Mouse (Mus musculus): ENCODE results near the gene Ap3b1.

Gene Ap3b1

DNA sequence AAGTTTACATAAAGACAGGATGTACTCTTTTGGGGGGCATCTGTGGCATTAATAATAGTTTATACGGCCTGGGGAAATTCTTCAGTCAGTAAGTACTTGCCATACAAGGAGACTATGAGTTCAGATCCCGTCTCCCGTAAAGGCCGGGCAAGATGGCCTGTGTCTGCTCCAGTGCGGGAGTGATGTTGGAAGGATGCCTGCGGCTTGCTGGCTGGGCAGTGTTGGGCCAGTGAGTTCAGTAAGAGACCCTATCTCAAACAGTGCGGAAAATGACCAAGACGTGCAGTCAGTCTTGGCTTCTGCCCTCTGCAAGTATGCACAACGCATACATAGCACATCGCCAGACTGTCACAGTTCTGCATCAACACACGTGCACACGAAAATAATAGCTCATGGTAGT, 95.4 kb downstream of the Ap3b1 start:
- DNase-seq, result no peak

- no peak for DNase-seq
Observed at GRCm38 (mm10) chr13:94459143-94459542, 100.4 kb downstream of the Ap3b1 start.

- no peak for DNase-seq
Observed at GRCm38 (mm10) chr13:94464221-94464620, 105.5 kb downstream of the Ap3b1 start.

GRCm38 (mm10) chr13:94468551-94468950, 109.8 kb downstream of the Ap3b1 start:
- DNase-seq, result no peak

- no peak for DNase-seq
Observed at GRCm38 (mm10) chr13:94471009-94471672, 112.4 kb downstream of the Ap3b1 start.

- DNase-seq, result peak; percentile 78
Observed at GRCm38 (mm10) chr13:94476208-94476607, 117.4 kb downstream of the Ap3b1 start.

DNA sequence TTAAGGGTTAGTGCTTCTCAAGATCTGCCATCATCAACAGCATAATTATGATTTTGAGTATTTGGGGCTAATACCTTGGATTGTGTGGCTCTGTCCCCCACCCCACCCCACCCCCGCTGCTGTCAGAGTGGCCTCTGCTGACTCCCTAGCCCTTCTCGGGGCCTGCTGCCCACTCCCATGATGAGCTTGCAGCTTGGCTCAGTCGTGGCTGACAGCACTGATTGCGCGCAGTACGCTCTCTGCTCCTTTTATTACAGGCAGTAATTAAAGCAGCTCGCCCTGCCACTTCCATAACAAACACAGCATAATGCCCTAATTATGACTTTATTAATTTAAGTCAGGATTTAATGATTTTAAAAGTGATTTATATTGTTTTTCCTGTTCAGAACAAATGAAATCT, 121.5 kb downstream of the Ap3b1 start:
- peak; percentile 33 for DNase-seq

- DNase-seq, result peak; percentile 36
Observed at GRCm38 (mm10) chr13:94490684-94491083, 131.9 kb downstream of the Ap3b1 start.

DNA sequence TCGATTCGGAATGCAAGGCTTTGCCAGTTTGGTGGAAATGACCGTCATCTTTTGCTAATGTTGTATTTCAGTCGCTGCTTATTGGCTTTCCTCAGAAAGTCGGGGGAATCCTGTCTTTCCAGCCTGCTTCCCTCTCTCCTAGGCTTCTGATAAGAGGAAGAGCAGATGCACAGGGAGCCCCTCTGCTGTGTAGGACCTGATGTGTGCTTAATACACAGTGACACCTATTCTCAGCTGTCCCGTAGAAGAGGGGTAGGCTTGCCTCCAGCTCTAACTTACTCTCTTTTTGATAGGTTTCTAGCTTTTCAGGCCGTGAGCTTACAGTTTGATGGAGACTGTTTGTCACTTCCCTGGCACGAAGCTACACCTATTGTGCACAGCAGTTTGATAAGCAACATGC, 132.4 kb downstream of the Ap3b1 start:
- peak; percentile 74 for DNase-seq

DNA sequence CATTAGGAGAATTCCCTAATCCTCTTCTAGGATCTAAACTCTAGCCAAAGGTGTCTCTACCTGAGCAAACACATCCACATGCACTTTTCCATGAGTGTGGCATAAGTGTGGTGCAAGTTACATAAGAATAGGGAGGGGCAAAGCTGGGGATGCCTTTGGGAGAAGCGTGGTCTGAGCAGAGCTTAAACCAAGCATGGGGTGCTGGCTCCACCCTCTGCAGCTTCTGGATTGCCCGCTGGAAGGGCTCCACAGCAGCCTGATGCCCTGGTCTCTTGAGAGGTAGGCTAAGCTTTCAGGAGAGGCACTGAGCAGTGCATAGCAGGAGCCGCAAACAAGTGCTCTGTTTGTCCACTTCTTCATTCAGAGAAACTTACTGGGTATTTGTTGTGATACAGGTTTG, 138.8 kb downstream of the Ap3b1 start:
- peak; percentile 82 for DNase-seq

DNA sequence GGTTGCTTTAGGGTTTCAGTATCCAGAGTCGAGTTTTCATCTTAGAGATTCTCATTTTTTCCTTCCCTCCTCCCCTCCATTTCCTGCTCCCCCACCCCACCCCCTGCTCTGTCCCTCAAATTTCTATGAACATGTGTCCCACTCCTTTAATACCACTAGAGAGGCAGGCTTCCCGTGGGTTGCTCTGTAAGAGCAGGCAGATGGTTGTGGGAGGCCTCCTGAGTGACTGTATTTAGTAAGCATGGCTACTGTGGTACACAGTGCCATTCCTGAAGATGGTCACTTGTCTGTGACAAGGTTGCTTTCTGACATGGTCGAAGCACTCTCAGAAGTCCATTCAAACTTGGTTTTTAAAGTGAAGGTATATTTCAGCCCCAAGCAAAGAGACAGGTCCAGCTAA, 147.7 kb downstream of the Ap3b1 start:
- DNase-seq, result no peak

- DNase-seq, result peak; percentile 56
Observed at GRCm38 (mm10) chr13:94508344-94508743, 149.6 kb downstream of the Ap3b1 start.

DNA sequence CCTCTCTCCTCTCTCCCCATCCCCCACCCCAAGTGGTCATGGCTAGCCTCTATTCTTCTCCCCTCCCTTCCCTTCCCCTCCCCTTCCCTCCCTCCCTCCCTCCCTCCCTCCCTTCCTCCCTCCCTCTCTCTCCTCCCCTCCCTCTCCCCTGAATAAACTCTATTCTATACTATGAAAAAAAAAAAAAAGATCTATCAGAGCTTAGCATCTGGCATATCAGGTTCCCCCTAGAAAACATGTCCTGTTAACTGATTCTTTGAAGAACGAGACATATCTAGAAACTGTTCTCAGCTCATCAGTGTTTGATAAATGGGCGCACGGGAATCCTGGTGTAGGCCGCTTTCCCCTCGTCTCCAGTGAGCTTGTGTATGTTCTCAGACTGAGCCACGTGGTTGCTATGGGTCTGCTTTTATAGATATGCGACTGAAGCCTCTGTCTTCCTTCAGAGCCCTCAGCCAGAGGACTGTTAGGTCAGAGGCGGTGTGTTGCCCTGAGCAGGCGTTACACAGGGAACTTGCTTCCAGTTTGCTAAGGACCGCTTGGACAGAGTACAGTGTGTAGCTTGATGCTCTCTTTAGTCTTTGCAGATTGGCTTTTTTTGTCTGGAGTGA, 154.5 kb downstream of the Ap3b1 start:
- no peak for DNase-seq

GRCm38 (mm10) chr13:94513898-94514297, 155.1 kb downstream of the Ap3b1 start:
- DNase-seq, result no peak

DNA sequence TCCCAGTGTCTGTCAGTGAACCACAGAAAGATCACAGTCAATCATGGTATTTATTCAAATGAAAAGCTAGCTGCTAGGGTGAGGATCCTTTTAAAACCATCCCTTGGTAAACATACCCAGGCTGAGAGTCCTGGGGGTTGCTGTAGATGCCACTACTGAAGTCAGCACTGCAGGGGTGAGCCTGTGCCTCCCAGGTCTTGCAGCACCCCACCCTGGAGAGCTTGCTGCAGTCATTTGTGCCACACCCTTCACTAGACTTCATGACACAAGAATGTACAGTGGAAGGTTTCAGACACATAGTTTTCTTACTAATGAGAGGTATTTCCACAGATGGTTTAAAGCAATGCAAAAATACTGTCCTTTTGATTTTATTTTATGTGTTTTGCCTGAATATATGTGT, 156.2 kb downstream of the Ap3b1 start:
- DNase-seq, result no peak

DNA sequence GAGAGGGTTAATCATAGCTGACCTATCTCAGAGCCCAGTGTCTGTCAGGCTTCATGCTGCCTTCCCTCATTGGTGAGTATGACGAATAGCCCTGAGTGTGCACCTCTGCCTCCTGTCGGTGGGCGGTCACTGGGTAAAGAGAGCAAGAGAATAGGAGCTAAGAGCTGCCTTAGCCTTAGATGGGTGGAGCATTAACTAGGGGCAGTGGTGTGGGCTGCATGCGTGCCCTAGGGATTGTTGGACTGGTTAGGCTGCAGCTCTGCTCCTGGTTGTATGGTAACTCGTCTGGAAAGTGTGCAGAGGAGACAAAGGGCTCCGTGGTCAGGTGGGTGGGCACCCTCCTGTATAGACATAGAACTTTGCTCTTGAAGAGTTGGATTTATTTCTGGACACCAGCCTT, 157.8 kb downstream of the Ap3b1 start:
- DNase-seq, result no peak

DNA sequence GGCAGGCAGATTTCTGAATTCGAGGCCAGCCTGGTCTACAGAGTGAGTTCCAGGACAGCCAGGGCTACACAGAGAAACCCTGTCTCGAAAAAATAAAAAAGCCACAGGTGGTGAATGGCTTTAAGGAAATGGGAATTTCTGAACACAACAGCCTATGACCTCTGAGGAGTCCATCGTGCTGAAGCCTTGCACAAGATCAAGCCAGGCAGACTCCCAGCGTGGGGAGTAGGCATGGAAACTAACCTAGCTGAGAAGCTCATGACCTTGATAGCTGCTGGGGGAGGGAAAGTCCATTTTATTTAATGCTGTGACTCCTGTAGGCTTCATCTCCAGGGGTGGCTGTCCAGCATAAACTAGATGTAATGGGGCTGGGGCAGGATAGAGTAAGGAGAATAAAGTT, 159.4 kb downstream of the Ap3b1 start:
- peak; percentile 39 for DNase-seq

- DNase-seq, result peak; percentile 88
Observed at GRCm38 (mm10) chr13:94519276-94519675, 160.5 kb downstream of the Ap3b1 start.

DNA sequence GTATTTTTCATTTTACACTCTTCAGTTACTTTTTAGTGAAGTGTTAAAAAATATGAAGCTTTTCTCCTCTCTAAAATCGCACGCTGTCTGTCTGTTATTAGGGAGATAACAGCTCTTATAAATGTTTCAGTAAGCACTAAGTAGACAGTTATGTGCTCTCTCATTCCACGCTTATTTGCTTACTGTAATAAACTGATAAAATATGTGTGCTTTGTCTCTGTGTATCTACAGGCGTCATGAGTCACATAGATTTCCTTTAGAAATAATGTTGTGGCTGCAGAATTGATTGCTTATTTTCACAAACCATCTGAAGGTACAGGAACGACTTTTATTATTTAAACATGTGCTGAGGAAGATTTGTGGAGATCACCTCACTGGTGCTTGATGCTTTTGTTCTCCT, 164.5 kb downstream of the Ap3b1 start:
- no peak for DNase-seq

DNA sequence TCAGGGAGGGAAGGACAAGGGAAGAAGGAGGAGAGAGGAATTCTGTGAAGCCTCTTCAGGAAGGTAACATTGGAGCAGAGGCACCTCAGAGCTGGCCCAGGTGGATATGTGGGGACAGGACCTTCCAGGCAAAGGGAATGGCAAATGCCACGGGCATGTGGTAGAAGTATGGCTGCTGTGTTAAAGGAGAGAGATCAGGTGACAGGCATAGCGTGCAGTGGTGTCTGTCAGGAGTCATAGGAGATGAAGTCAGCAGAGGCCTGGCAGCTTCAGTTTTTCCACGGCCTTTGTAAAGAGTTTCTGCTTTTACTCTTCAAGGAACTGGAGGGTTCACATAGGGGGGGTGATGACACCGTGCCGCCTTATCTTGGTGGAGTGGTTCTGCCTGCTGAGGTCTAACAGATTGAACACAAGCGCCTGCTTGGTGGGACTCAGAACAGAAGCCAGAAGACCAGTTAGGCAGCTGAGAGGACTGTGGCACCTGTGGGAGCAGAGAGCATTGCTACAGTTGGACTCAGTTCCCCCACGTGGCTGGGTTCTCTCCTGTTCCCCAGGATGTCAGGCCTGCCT, 166.0 kb downstream of the Ap3b1 start:
- peak; percentile 83 for DNase-seq

DNA sequence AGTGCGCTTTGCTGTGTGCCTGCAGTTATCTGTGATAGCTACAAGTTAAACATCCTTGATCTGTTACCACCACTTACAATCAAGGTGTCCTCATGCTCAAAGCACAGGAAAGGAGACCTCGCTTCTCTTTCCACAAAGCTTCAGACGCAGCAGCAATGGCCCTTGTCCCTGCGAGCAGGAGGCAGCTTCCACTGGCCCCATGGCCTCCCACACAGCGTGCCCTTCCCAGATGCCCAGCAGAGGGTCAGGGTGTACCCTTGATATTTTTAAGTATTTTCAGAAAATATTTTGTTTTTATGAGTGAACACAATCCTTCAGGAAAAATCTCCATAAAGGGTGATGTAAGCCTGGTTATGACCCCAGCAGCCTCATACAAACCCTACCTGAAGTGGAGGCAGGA, 170.4 kb downstream of the Ap3b1 start:
- DNase-seq, result peak; percentile 19

- peak; percentile 79 for DNase-seq
Observed at GRCm38 (mm10) chr13:94533516-94533915, 174.8 kb downstream of the Ap3b1 start.

- no peak for DNase-seq
Observed at GRCm38 (mm10) chr13:94537336-94537735, 178.6 kb downstream of the Ap3b1 start.

DNA sequence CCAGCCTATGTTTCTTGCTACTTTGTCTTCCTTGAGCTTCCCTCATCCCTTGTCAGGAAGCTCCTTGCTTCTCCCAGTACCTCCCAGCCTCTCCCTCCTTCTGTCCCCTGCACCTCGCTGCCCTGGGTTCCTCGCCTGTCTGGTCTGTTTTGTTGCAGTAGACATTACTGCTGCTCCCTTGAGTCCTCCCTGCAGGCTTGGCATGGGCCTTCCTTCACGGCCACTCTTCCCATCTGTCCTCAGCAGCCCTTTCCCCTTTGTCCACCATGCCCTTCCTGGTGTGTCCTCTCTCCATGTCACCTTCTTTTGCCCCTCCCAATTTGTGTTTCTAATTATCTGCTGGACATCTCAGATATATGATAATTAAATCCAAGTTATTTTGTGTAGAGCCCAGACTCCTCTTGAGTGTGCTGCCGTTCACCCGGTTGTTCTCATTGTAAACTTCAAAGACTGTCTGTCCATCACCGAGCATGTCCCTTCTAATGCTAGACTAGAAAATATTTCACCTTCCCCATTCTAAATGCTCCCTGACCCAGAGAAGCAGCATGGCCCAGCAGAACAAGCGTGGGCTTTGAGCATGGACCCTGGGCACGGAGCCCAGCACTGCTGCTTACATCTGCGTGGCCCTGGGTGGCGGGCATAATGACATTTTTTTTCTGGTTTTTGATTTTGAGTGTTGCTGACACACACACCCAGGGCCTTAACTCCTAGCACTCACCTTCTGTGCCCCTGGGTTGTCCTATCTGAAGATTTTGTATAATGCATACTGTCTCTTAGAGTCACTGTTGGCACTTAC, 181.3 kb downstream of the Ap3b1 start:
- DNase-seq, result peak; percentile 62

All from heart, adult 11 months (tissue).